Mouse (Mus musculus) embryonic fibroblast, embryonic 13.5 days (primary cell): ENCODE measurements around the gene Ric3. TPM values are rescaled to one million over a fixed set of nuclear protein-coding genes. Genes with fewer than 3 reads are reported as not detected.
A peak's percentile ranks its signal among the peaks of the same experiment; 100 is the strongest.
"Not testable (repeated sequence)": the region's sequence is repeated elsewhere in the genome, so short reads cannot be mapped to it uniquely, and the experiment has no call there.

Source experiments
- H3K27ac ChIP-seq: 2 replicates; pipeline ENCODE4 v1.5.1; 2012; ENCODE audit warnings: low read length, control low read depth, inconsistent platforms; ENCODE audit not compliant: insufficient read depth
- H3K4me1 ChIP-seq: 2 replicates; pipeline ENCODE4 v1.6.1; 2011; ENCODE audit warnings: low read length; ENCODE audit not compliant: control insufficient read depth, insufficient read depth
- H3K4me3 ChIP-seq: 2 replicates; pipeline ENCODE4 v1.5.1; 2011; ENCODE audit warnings: mild to moderate bottlenecking, control low read depth, low read length; ENCODE audit not compliant: insufficient read depth
- CTCF ChIP-seq: IDR thresholded peaks from 2 replicates; pipeline ENCODE4 v1.5.1; 2011; ENCODE audit warnings: mild to moderate bottlenecking, control low read depth, low read length, moderate library complexity, borderline replicate concordance; ENCODE audit not compliant: insufficient read depth
- POLR2A ChIP-seq: IDR thresholded peaks from 2 replicates; pipeline ENCODE4 v1.6.1; 2011; ENCODE audit warnings: low read depth, mild to moderate bottlenecking, control low read depth, low read length, moderate library complexity
- polyA plus RNA-seq: library from polyadenylated mRNA; stranded (reverse); fragments of >200 nt; gene quantifications from 2 replicates; pipeline ENCODE4 v1.2.4, GENCODE M21; 2011; ENCODE audit warnings: low read depth; ENCODE audit not compliant: missing spikeins, insufficient read length

The Ric3 gene
- polyA plus RNA-seq, 1 experiment = 0.93 TPM

DNA sequence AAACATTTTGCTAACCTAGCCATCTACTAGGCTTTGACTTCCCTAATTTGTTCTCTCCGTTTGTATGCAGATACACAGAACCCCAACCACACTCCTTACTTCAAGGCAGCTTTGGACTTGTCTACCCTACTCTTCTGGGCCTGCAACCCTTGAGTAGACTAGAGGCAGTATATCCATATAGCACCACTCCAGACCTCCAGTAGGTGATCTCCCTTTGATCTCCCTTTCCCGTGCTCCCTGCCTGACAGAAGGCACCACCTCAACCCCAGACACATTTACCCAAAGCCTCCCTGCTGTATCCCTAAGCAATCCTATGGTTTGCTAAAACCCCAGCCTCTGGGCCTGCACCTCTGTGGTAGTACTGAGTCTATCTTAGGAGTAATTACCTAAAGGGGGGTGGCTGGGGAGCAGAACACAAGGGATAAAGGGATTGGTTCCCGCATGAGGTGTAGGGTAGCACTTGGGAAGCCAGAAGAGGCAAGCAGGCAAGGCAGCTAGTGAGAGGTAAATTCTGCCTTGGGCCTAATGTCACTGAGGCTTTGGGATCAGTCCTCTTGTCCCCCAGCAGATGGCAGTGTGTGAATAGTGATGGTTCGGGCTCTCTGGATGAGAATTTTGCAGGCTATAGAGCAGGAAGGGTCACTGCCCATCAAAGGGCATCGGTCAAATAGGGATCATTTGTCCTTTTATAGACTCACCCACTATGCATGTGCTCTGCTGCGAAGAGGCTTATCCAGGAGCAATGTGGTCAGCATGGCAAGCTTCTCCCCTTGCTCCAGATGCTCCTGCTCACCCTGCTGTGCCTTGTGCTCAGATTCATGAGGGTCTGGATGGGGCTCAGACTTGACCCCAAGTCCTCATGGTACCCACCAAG, 15.3 kb upstream of the Ric3 start:
- TF ChIP-seq CTCF (peak; percentile 35; the same call in 1 of the 2 replicates), POLR2A (no peak)

GRCm38 (mm10) chr7:109097203-109097602, 14.1 kb upstream of the Ric3 start:
- no peaks in the 10 kb centered on the region for H3K4me1 ChIP-seq
- H3K4me3 ChIP-seq = no peak overlapping the region
- TF ChIP-seq CTCF (no peak), POLR2A (no peak)
- no peak overlapping the region for H3K27ac ChIP-seq

More for the DNA sequence above, 15.3 kb upstream of the Ric3 start:
- H3K27ac ChIP-seq = no peak overlapping the region
- H3K4me3 ChIP-seq = no peak overlapping the region
- H3K4me1 ChIP-seq = no peaks in the 10 kb centered on the region

DNA sequence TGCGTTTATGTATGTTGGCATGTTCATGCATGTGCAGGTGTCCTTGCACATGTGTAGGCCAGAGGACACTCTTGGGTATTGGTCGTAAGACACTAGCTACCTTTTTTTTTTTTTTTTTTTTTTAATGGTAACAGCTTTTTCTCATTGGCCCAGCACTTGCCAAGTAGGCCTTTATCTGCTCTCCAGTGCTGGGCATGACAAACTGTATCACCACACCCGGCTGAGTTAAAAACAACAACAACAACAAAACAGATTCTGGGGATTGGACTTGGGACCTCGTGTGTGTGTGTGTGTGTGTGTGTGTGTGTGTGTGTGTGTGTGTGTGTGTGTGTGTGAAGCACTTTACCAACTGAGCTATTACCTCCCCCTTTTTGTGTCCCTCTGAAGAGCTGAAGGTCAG, 13.5 kb upstream of the Ric3 start:
- H3K27ac ChIP-seq = no peak overlapping the region
- no peak overlapping the region for H3K4me3 ChIP-seq
- no peaks in the 10 kb centered on the region for H3K4me1 ChIP-seq
- TF ChIP-seq CTCF = no peak

GRCm38 (mm10) chr7:109094294-109094693, 11.2 kb upstream of the Ric3 start:
- no peaks in the 10 kb centered on the region for H3K4me1 ChIP-seq
- no peak overlapping the region for H3K27ac ChIP-seq
- TF ChIP-seq POLR2A = no peak
- no peak overlapping the region for H3K4me3 ChIP-seq

DNA sequence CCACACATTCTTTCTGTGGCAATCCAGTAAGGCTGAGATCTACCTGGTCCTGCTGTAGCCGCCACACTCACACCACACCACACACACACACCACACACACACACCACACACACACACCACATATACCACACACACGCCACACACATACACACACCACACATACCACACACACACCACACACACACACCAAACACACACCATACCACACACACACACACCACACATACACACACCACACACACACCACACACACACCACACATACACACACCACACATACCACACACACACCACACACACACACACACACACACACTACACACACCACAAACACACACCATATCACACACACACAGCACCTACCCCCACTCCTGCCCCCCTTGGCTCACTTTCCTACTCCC, 8.2 kb upstream of the Ric3 start:
- not testable (repeated sequence) for H3K27ac ChIP-seq, H3K4me1 ChIP-seq, H3K4me3 ChIP-seq

- H3K27ac ChIP-seq = no peak overlapping the region
- H3K4me3 ChIP-seq = no peak overlapping the region
- TF ChIP-seq CTCF = no peak
- no peak for TF ChIP-seq POLR2A
- H3K4me1 ChIP-seq = no peaks in the 10 kb centered on the region
Measured at GRCm38 (mm10) chr7:109086946-109087345, 3.8 kb upstream of the Ric3 start.

- no peaks in the 10 kb centered on the region for H3K4me1 ChIP-seq
- TF ChIP-seq CTCF (no peak), POLR2A (no peak)
- no peak overlapping the region for H3K4me3 ChIP-seq
- H3K27ac ChIP-seq = no peak overlapping the region
Measured at GRCm38 (mm10) chr7:109083813-109084184, 668 bp upstream of the Ric3 start.

GRCm38 (mm10) chr7:109082269-109083112, 640 bp downstream of the Ric3 start:
- H3K4me3 ChIP-seq = peak overlapping the region; percentile 23
- TF ChIP-seq CTCF (no peak), POLR2A (no peak)
- H3K27ac ChIP-seq = no peak overlapping the region
- H3K4me1 ChIP-seq = no peaks in the 10 kb centered on the region

DNA sequence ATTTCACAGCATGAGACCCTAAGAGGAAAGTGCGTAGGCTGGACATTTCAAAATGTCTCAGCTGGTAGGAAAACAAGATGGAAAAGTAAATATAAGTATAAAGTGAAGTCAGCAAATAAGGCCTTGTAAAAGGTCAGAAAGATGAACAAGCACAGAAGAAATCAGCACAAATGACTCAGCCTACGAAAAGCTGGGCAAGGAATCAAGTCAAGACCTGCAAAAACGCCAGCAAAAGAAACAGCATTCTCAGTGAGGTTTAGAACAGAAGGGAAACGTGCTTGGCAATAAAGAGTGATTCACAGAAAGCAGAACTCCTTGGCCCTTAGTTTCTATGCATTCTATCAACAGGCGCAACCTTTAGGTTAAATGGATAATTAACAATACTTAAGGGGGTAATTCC, 10.8 kb downstream of the Ric3 start:
- TF ChIP-seq POLR2A (no peak), CTCF (no peak)
- Histone ChIP-seq H3K4me3 (no peak overlapping the region), H3K27ac (no peak overlapping the region), H3K4me1 (no peaks in the 10 kb centered on the region)

GRCm38 (mm10) chr7:109069641-109070040, 13.5 kb downstream of the Ric3 start:
- H3K4me3 ChIP-seq = no peak overlapping the region
- TF ChIP-seq POLR2A (no peak), CTCF (no peak)
- no peak overlapping the region for H3K27ac ChIP-seq
- H3K4me1 ChIP-seq = no peaks in the 10 kb centered on the region

DNA sequence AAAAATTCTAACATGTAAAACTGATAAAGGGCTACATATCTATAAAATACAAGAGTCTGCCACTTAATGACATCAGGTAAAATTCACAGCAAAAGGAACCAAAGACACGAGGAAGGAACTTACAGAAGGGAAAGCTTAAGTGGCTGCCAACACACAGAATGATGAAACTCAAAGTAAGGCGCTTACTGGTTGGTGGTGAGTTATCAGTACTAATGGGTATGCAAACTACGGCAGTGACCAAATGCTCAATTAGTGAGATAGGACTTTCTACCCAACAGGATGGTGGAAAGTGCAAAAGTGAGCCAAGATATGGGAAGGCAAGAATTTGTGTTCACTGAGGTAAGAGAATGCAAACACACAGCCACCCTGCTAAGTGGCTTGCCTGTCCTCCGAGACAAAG, 23.6 kb downstream of the Ric3 start:
- no peaks in the 10 kb centered on the region for H3K4me1 ChIP-seq
- TF ChIP-seq CTCF = no peak
- TF ChIP-seq POLR2A = no peak
- no peak overlapping the region for H3K4me3 ChIP-seq
- no peak overlapping the region for H3K27ac ChIP-seq
